Mouse (Mus musculus): Measurements from ENCODE around the gene Slit3.

The Slit3 gene

GRCm38 (mm10) chr11:35756411-35757303 lies 635.6 kb downstream of the Slit3 start:
- DNase-seq (ENCODE audit: low spot score in 2 of 2): no peak
